Mouse (Mus musculus) bone marrow, adult 2 months (tissue): ENCODE data around the gene Elmo1.

Experiments
- CTCF ChIP-seq: fragments of 200-500 bp; IDR thresholded peaks from 2 replicates; pipeline ENCODE4 v1.5.1; 2011; ENCODE audit warnings: low read length, control low read depth; ENCODE audit not compliant: control insufficient read depth, insufficient read depth
- POLR2A ChIP-seq: fragments of 200-500 bp; IDR thresholded peaks from 2 replicates; pipeline ENCODE4 v1.6.1; 2011; ENCODE audit warnings: low read depth, mild to moderate bottlenecking, control low read depth, low read length, borderline replicate concordance; ENCODE audit not compliant: control insufficient read depth

DNA sequence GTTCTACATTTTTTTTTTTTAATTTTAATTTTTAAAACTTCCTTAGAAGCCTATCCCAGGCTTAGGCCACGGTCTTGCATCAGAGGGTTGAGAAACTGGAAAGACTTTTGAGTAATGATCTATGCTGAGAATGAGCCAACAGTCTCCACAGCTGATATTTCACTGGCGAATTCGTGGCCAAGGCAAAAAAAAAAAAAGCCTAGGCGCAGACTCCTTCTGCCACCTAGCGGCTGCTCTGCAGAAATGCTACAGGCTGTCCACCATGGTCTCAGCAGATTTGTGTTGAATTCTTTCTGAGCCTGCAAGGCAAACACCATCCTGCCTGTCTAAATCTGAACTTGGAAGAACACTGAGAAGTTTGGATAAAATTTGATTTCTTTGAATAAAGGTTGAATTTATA is 202.0 kb downstream of the Elmo1 start:
- no peak for TF ChIP-seq POLR2A
- peak; percentile 76 for TF ChIP-seq CTCF
